Mouse (Mus musculus): Measurements from ENCODE around the gene Mterf4.

Mterf4 gene

DNA sequence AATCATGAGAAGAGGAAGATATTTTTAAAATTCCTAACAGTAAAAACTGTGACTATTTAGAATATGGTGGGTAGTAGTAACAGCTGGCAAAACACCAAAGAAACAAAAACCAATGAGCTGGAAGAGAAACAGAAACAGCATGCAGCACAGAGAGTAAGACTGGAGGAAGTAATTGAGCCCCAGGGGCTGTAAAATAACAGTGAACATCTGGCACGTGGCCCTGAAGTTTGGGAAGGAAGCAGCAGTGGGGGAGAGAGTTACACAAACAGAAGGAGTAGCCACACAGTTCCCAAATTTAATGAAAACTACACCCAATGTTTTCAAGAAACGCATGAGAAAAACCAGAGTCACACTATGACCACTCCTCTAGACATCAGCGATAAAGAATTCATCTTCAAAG is 38.5 kb downstream of the Mterf4 start:
- no peak for DNase-seq (ENCODE audit: low read depth)

DNA sequence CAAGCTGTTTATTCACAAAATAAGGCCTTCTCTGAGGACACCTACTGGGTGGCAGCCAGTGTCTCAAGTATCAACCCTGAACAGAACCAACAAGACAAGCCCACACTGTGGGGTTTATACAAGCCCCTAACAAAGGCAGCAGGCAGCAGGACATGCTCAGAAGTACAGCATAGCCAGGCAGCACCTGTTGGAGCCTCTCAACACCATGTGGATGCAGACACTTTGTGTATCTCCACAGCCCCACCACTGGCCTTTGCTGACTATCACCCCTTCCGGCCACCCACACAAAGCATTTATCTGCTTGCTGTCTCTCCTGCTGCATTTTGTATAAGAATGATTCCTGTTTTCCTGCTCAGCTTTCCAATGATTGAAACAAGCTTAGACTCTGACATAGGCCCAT is 48.2 kb downstream of the Mterf4 start:
- no peak for DNase-seq (ENCODE audit: low read depth)

DNA sequence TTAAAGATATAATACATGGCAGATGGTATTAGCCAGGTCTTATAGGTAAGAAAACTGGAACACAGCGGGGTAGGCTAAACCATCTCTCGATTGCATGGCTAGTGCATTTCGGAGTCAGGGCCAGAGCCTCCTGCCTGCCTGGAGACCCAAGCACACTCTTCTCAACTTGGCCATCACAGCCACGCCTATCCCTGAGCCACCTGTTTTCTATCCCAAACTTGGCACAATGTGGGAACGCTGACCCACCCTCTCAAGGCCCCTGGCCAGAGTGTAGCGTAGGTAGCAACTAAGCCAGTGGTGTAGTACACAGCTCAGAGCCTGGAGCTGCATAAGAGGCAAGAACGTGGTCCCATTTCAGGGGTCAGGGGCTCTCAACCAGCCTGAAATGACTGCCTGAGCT is 50.0 kb downstream of the Mterf4 start:
- no peak for DNase-seq (ENCODE audit: low read depth)

DNA sequence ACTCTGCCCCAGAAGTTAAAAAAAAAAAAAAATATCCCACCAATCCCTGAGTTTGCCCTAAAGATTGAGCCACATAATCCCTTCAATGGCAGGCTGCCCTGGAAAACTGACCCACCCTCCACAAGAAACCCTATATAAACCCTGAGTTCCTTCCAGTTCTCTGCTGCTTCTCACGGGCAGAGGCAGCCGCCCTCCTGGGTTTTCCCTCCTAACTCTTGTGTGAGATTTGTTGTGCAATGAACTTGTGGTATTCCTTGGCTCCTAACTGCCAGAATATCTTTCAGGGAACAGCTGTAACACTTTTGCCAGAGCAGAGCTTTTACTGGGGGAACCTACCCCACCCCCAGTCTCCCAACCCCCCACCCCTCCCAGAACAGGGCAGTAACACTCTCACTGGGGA is 53.1 kb downstream of the Mterf4 start:
- DNase-seq (ENCODE audit: low read depth): no peak
